Mouse (Mus musculus): ENCODE measurements around the gene Scd1. TPM values are rescaled to one million over a fixed set of nuclear protein-coding genes. Genes with fewer than 3 reads are reported as not detected.

Gene Scd1
- polyA plus RNA-seq, 1 experiment from 2014 or later, result 2.3 TPM

DNA sequence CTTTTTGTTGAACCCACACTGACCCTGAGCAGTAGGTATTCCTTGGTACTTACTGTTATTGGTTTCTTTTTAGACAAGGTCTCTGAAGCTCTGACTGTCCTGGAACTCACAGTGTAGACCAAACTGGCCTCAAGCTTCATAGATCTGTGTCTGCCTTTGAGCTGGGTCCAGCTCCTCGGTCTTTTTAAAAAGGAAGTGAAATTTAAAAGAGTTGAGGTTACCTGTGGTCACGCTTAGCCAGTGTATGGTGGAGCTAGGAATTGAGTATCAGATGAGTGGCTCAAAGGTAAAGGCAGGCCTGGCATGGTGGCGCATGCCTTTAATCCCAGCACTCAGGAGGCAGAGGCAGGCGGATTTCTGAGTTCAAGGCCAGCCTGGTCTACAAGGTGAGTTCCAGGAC, 916 bp upstream of the Scd1 start:
- Histone ChIP-seq H3K4me1 (replicated peaks; ENCODE audit: control insufficient read depth, insufficient read depth, low read length) (peaks cover 10% of the 10 kb centered on the region), H3K4me2 (ENCODE audit: low read depth, low read length) (peak overlapping the region; percentile 59), H3K4me3 (ENCODE audit: low read length) (peak overlapping the region; percentile 41), H3K9me3 (ENCODE audit: control insufficient read depth, low read length) (no peaks in the 10 kb centered on the region), H3K27ac (ENCODE audit: low read length) (no peak overlapping the region), H3K27me3 (ENCODE audit: control insufficient read depth, insufficient read depth, low read depth, low read length) (peaks cover 2% of the 10 kb centered on the region; the same call in 1 of the 2 replicates), H3K36me3 (ENCODE audit: control insufficient read depth, insufficient read depth, low read length) (no peaks in the 10 kb centered on the region), H3K9ac (ENCODE audit: low read length) (peak overlapping the region; percentile 6)
- 69% methylated on average over 4 of the region's 4 CpGs for WGBS
- no peak for ATAC-seq (ENCODE audit: low read depth)

DNA sequence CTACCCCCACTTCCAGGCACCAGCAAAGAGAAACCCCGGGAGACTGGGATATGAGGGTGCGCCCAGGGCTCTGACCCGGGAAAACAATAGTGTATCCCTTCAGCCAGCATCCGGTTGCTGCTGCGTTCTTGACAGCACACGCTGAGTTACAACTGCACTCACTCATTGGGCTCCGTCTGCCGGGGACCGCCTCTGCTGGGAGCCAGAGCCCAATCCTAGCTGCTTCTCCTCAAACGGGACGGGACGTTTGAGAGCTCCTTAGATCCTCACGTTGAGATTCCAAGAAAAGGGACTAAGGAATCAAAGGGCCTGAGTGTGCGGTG, 505 bp upstream of the Scd1 start:
- Histone ChIP-seq H3K9ac (ENCODE audit: low read length) (peak overlapping the region; percentile 6), H3K4me3 (ENCODE audit: low read length) (peak overlapping the region; percentile 41), H3K27me3 (ENCODE audit: control insufficient read depth, insufficient read depth, low read depth, low read length) (peaks cover 2% of the 10 kb centered on the region; the same call in 1 of the 2 replicates), H3K9me3 (ENCODE audit: control insufficient read depth, low read length) (no peaks in the 10 kb centered on the region), H3K4me1 (replicated peaks; ENCODE audit: control insufficient read depth, insufficient read depth, low read length) (peaks cover 10% of the 10 kb centered on the region), H3K27ac (ENCODE audit: low read length) (no peak overlapping the region), H3K4me2 (ENCODE audit: low read depth, low read length) (peak overlapping the region; percentile 59), H3K36me3 (ENCODE audit: control insufficient read depth, insufficient read depth, low read length) (no peaks in the 10 kb centered on the region)
- ATAC-seq (ENCODE audit: low read depth), result peak; percentile 88
- WGBS, result under 1% methylated on average over 14 of the region's 14 CpGs

DNA sequence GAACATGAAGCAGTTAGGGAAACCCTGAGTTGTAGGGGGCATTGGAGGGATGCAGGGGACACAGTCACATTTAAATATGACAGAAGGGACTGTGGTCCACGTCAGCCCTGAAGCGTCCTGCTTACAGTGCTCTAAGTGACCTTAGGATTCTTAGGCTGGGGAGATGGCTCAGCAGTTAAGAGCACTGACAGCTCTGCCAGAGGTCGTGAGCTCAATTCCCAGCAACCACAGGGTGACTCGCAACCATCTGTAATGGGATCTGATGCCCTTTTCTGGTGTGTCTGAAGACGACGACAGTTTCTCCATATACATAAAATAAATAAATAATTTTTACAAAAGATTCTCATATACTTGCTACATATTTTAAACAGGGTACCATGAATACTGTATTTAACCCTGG, 4.1 kb downstream of the Scd1 start:
- WGBS, result 63% methylated on average over 6 of the region's 6 CpGs
- H3K4me2 ChIP-seq (ENCODE audit: low read depth, low read length), result no peak overlapping the region

DNA sequence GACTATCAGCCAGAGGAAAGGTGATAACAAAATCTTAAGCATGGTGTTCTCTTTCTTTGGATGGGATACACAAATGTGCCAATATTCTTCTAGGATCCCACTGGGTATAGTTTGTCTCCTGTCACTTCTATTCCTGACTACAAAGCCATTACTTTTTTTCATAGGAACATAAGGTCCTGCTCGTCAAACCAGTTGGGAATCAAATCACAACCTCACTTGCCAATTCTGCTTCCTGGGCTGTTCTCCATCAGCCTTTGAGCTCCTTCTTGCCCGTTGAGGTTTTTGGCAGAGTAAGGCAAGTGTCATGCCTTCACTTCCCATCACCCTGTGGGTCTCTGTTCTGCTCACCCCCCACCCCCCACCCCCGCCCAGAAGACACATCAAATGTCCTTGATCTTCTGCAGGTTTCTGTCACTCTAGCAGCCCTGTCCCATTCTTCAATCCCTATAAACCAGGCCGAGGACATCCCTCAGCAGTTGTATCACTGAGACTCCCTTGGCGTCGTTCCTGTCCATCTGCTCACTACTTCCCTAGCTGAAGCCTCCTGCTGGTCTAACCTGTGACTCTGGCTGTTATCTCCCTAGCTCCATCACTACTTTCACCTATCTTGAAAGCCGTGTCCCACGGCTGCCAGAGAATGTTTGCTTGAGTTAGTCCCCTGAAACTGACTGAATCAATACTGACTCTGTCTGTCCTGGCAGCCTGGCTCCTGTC, 7.0 kb downstream of the Scd1 start:
- H3K27me3 ChIP-seq (ENCODE audit: control insufficient read depth, insufficient read depth, low read depth, low read length), result no peaks in the 10 kb centered on the region; the same call in 1 of the 2 replicates
- H3K4me3 ChIP-seq (ENCODE audit: low read length), result no peak overlapping the region
- WGBS, result 75% methylated on average over 8 of the region's 8 CpGs
- H3K9ac ChIP-seq (ENCODE audit: low read length), result no peak overlapping the region
- H3K27ac ChIP-seq (ENCODE audit: low read length), result no peak overlapping the region
- H3K9me3 ChIP-seq (ENCODE audit: control insufficient read depth, low read length), result no peaks in the 10 kb centered on the region
- no peak for ATAC-seq (ENCODE audit: low read depth)
- no peaks in the 10 kb centered on the region for H3K4me1 ChIP-seq (replicated peaks; ENCODE audit: control insufficient read depth, insufficient read depth, low read length)
- no peak overlapping the region for H3K4me2 ChIP-seq (ENCODE audit: low read depth, low read length)
- no peaks in the 10 kb centered on the region for H3K36me3 ChIP-seq (ENCODE audit: control insufficient read depth, insufficient read depth, low read length)

More for the DNA sequence above, 4.1 kb downstream of the Scd1 start:
- no peak overlapping the region for H3K9ac ChIP-seq (ENCODE audit: low read length)
- H3K9me3 ChIP-seq (ENCODE audit: control insufficient read depth, low read length), result no peaks in the 10 kb centered on the region
- no peak for ATAC-seq (ENCODE audit: low read depth)
- no peak overlapping the region for H3K4me3 ChIP-seq (ENCODE audit: low read length)
- no peak overlapping the region for H3K27ac ChIP-seq (ENCODE audit: low read length)
- no peaks in the 10 kb centered on the region for H3K36me3 ChIP-seq (ENCODE audit: control insufficient read depth, insufficient read depth, low read length)
- peaks cover 2% of the 10 kb centered on the region; the same call in 1 of the 2 replicates for H3K27me3 ChIP-seq (ENCODE audit: control insufficient read depth, insufficient read depth, low read depth, low read length)
- peaks cover 10% of the 10 kb centered on the region for H3K4me1 ChIP-seq (replicated peaks; ENCODE audit: control insufficient read depth, insufficient read depth, low read length)

DNA sequence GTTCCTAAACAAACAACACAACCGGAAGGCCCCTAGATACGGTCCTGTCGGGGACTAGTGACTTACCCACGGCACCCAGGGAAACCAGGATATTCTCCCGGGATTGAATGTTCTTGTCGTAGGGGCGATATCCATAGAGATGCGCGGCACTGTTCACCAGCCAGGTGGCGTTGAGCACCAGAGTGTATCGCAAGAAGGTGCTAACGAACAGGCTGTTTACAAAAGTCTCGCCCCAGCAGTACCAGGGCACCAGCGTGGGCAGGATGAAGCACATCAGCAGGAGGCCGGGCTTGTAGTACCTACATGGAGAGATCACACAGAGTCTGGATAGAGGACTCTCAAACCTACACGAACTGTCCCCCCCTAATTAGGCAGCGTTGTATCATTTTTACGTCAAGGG, 7.6 kb downstream of the Scd1 start:
- ATAC-seq (ENCODE audit: low read depth), result no peak
- no peaks in the 10 kb centered on the region for H3K9me3 ChIP-seq (ENCODE audit: control insufficient read depth, low read length)
- H3K4me1 ChIP-seq (replicated peaks; ENCODE audit: control insufficient read depth, insufficient read depth, low read length), result no peaks in the 10 kb centered on the region
- H3K36me3 ChIP-seq (ENCODE audit: control insufficient read depth, insufficient read depth, low read length), result no peaks in the 10 kb centered on the region
- no peak overlapping the region for H3K27ac ChIP-seq (ENCODE audit: low read length)
- no peaks in the 10 kb centered on the region for H3K27me3 ChIP-seq (ENCODE audit: control insufficient read depth, insufficient read depth, low read depth, low read length)
- no peak overlapping the region for H3K4me2 ChIP-seq (ENCODE audit: low read depth, low read length)
- H3K4me3 ChIP-seq (ENCODE audit: low read length), result no peak overlapping the region
- no peak overlapping the region for H3K9ac ChIP-seq (ENCODE audit: low read length)
- 87% methylated on average over 18 of the region's 18 CpGs for WGBS

DNA sequence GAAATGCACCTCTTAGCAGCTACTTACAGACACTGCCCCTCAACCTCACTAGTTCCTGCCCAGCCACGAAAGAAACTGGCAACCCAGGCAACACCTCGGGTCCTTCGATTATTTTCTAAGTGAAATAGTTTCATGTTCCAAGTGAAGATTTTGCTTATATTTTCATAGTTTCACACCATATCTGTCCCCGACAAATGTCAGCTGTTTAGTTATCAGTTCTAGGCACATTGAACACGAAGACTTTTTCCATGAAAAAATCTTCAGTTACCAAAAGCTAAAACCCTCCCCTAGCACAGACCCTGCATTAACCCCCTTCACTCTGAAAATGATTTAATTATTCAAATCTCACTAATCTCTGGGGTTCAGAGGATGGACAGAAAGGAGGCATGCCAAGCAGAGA, 10.9 kb downstream of the Scd1 start:
- ATAC-seq (ENCODE audit: low read depth), result no peak
- Histone ChIP-seq H3K27ac (ENCODE audit: low read length) (no peak overlapping the region), H3K36me3 (ENCODE audit: control insufficient read depth, insufficient read depth, low read length) (no peaks in the 10 kb centered on the region), H3K4me1 (replicated peaks; ENCODE audit: control insufficient read depth, insufficient read depth, low read length) (no peaks in the 10 kb centered on the region), H3K9me3 (ENCODE audit: control insufficient read depth, low read length) (no peaks in the 10 kb centered on the region), H3K4me2 (ENCODE audit: low read depth, low read length) (no peak overlapping the region), H3K9ac (ENCODE audit: low read length) (no peak overlapping the region), H3K4me3 (ENCODE audit: low read length) (no peak overlapping the region), H3K27me3 (ENCODE audit: control insufficient read depth, insufficient read depth, low read depth, low read length) (no peaks in the 10 kb centered on the region)
- WGBS, result 70% methylated on average over 5 of the region's 5 CpGs

DNA sequence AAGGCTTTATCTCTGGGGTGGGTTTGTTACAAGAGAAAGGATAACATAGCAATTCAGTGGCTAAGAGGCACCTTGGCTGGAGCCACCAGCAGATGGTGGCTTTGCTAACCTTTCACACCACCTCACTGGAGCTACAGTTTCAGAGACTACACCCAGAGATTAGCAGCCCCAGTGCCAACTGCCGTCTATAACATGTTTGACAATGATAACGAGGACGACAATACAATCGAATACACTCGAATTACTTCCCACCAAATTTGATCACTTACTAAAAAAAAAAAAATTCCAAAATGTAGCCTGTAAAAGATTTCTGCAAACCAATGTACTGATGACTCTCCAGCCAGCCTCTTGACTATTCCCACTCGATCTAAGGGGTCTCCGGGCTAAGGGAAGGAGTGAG, 12.7 kb downstream of the Scd1 start:
- H3K36me3 ChIP-seq (ENCODE audit: control insufficient read depth, insufficient read depth, low read length), result no peaks in the 10 kb centered on the region
- H3K4me1 ChIP-seq (replicated peaks; ENCODE audit: control insufficient read depth, insufficient read depth, low read length), result no peaks in the 10 kb centered on the region
- WGBS, result 65% methylated on average over 7 of the region's 7 CpGs
- H3K9ac ChIP-seq (ENCODE audit: low read length), result no peak overlapping the region
- no peak overlapping the region for H3K4me3 ChIP-seq (ENCODE audit: low read length)
- no peak for ATAC-seq (ENCODE audit: low read depth)
- no peaks in the 10 kb centered on the region for H3K9me3 ChIP-seq (ENCODE audit: control insufficient read depth, low read length)
- no peak overlapping the region for H3K27ac ChIP-seq (ENCODE audit: low read length)
- no peaks in the 10 kb centered on the region for H3K27me3 ChIP-seq (ENCODE audit: control insufficient read depth, insufficient read depth, low read depth, low read length)
- no peak overlapping the region for H3K4me2 ChIP-seq (ENCODE audit: low read depth, low read length)

DNA sequence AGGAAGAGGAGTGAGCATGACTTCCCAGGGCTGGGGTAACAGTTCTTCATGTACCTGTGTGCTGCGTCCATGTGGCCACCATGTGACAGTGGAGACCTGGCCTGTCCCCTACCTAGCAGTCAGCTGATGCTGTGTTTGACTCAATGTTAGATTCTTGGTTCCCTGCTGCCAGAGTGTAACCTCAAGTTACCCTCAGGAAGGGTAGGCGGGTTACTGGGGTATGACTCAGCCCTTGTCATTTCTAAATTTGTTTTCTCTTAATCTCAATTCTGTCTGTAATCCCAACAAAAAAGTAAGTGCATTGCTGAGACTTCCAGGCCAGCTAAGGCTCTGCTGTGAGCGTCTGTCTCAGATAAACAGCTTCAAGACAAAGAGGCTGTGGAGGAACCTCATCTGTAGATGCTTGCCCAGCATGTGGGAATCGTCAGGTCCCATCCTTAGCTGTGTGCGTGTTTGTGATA, 13.7 kb downstream of the Scd1 start:
- H3K27ac ChIP-seq (ENCODE audit: low read length), result no peak overlapping the region
- WGBS, result 68% methylated on average over 5 of the region's 5 CpGs

DNA sequence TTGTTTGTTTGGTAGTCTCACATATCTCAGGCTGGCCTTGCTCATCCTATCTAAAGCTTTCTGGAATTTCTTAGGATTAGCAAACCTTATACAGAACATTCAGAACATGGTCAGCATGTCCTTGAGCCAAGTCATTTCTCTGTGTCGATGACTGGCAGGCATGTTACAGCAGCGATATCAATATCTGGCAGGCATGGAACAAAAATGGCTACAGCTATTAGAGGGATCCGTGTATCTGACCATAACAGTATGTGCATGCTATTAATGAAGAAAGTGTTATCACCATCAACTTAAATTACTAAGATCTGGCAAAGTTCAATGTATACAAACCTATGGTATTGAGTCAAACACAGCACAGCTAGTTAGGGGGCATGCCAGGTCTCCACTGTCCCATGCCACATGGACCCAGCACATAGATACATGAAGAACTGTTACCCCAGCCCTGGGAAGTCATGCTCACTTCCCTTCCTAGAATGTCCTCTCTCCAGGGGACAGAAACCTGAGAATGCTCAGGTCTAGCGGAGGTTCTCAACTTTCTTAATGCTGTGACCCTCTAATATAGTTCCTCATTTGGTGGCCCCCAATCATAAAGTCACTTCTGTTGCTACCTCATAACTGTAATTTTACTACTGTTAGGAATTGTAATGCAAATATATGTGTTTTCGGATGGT, 15.2 kb downstream of the Scd1 start:
- Histone ChIP-seq H3K9me3 (ENCODE audit: control insufficient read depth, low read length) (no peaks in the 10 kb centered on the region), H3K27me3 (ENCODE audit: control insufficient read depth, insufficient read depth, low read depth, low read length) (no peaks in the 10 kb centered on the region), H3K27ac (ENCODE audit: low read length) (no peak overlapping the region), H3K36me3 (ENCODE audit: control insufficient read depth, insufficient read depth, low read length) (no peaks in the 10 kb centered on the region), H3K4me1 (replicated peaks; ENCODE audit: control insufficient read depth, insufficient read depth, low read length) (peaks cover 10% of the 10 kb centered on the region), H3K4me3 (ENCODE audit: low read length) (no peak overlapping the region), H3K9ac (ENCODE audit: low read length) (no peak overlapping the region), H3K4me2 (ENCODE audit: low read depth, low read length) (no peak overlapping the region)
- WGBS, result 76% methylated on average over 5 of the region's 5 CpGs
- ATAC-seq (ENCODE audit: low read depth), result no peak

More for the DNA sequence above, 13.7 kb downstream of the Scd1 start:
- Histone ChIP-seq H3K4me3 (ENCODE audit: low read length) (no peak overlapping the region), H3K9me3 (ENCODE audit: control insufficient read depth, low read length) (no peaks in the 10 kb centered on the region), H3K4me2 (ENCODE audit: low read depth, low read length) (no peak overlapping the region), H3K4me1 (replicated peaks; ENCODE audit: control insufficient read depth, insufficient read depth, low read length) (0 out of 2 replicates have a peak, but pooled peaks cover under 1% of the 10 kb centered on the region), H3K36me3 (ENCODE audit: control insufficient read depth, insufficient read depth, low read length) (no peaks in the 10 kb centered on the region), H3K27me3 (ENCODE audit: control insufficient read depth, insufficient read depth, low read depth, low read length) (no peaks in the 10 kb centered on the region), H3K9ac (ENCODE audit: low read length) (no peak overlapping the region)
- ATAC-seq (ENCODE audit: low read depth), result no peak
